In the genomic region with DNA sequence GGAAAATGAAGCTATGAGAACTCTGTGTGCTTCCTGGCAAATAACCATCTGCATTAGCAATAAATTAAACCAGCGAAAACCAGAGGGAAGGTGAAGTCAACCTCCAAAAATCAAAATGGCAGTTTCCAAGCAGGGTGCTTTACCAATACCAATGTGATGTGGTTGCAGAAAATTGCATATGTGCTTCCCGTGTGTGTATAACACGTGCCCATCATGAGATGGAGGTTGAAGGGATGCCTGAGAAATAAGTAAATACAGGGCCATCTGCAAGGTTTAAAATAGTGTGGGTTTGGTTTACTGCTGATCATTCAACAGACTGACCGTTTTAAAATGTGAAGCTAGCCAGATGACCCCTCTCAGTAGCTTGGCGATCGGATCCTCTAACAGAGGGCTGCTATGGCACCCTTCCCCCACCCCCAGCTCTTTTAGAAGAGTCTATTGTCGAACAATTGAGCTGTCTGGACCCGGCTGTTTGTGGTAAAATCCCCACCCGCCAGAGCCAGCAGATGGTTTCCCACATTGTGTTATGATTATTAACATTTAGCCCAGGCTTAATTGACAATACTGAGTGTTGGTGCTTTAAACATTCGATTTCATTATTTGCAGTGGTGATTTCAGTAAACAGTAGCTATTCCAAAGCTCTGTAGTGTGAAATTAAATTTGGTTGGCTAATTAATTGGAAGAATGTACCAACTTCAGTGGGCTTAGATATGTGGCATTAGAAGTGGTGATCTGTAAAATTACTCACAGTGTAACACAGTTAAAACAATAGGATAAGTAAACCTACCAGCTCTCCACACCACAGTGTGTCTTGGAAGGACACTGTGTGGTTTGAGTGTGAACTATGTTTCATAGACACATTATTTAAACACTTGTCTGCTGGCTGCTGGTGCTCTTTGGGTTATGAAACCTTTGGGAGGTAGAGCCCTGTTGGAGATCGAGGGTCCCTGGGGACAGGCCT, we compare ENCODE assay signal across 13 mouse cellular contexts. TPM values are rescaled to one million over a fixed set of nuclear protein-coding genes. Genes with fewer than 3 reads are reported as not detected.
DNase-seq lines count a peak whose midpoint lies in the region; ATAC-seq and TF ChIP-seq lines count a peak whose summit lies in the region.
"Had no signal": no experiment of that assay in that cellular context is flagged by ENCODE, and none has a peak within 500 bp of the region (broad histone marks: within the 10 kb centered on the region; RNA-seq: fewer than 3 reads in every experiment).

No protein-coding gene starts in this region.

- no peak overlapping the region for H3K9ac ChIP-seq in hindbrain, embryonic 14.5 days
- no peak overlapping the region for H3K9ac ChIP-seq in midbrain, embryonic 15.5 days
- H3K9ac ChIP-seq in kidney, embryonic 14.5 days (ENCODE audit: low read depth, low read length): no peak overlapping the region
- H3K9ac ChIP-seq: liver, embryonic 15.5 days had no signal

- H3K4me1 ChIP-seq in embryonic facial prominence, embryonic 10.5 days: peaks cover 22% of the 10 kb centered on the region
- no peaks in the 10 kb centered on the region for H3K4me1 ChIP-seq in hindbrain, embryonic 14.5 days (replicated peaks; ENCODE audit: control insufficient read depth, insufficient read depth, low read length)
- H3K4me1 ChIP-seq in midbrain, embryonic 15.5 days: peaks cover 14% of the 10 kb centered on the region
- no peaks in the 10 kb centered on the region for H3K4me1 ChIP-seq in kidney, embryonic 14.5 days (ENCODE audit: control insufficient read depth, insufficient read depth, low read length)
- H3K4me1 ChIP-seq: liver, embryonic 15.5 days had no signal

- TF ChIP-seq CTCF in brain, embryonic 14.5 days (IDR thresholded peaks at IDR 0.05; ENCODE audit: borderline replicate concordance, extremely low read depth, insufficient read depth, insufficient read length): no peak

- no peaks in the 10 kb centered on the region for H3K36me3 ChIP-seq in embryonic facial prominence, embryonic 10.5 days (replicated peaks)
- H3K36me3 ChIP-seq in hindbrain, embryonic 14.5 days (replicated peaks; ENCODE audit: control insufficient read depth, insufficient read depth): no peaks in the 10 kb centered on the region
- no peaks in the 10 kb centered on the region for H3K36me3 ChIP-seq in midbrain, embryonic 15.5 days (replicated peaks)
- H3K36me3 ChIP-seq in kidney, embryonic 14.5 days (ENCODE audit: control insufficient read depth, insufficient read depth, low read length): no peaks in the 10 kb centered on the region
- H3K36me3 ChIP-seq: liver, embryonic 15.5 days had no signal

- peak; percentile 84 for DNase-seq in brain, embryonic 14.5 days (ENCODE audit: low read depth)
- DNase-seq in embryonic facial prominence, embryonic 10.5 days (ENCODE audit: low spot score): peak; percentile 16
- DNase-seq in hindbrain, embryonic 14.5 days (ENCODE audit: low spot score): peak; percentile 44
- no peak for DNase-seq in thymus, adult 18-20 months
- no peak for DNase-seq in adrenal gland, postnatal 36 days
- DNase-seq: heart, postnatal 4 days had no signal

- peak overlapping the region; percentile 14; the same call in 1 of the 2 replicates for H3K27ac ChIP-seq in embryonic facial prominence, embryonic 10.5 days (replicated peaks)
- H3K27ac ChIP-seq in hindbrain, embryonic 14.5 days: peak overlapping the region; percentile 66
- no peak overlapping the region for H3K27ac ChIP-seq in midbrain, embryonic 15.5 days
- no peak overlapping the region for H3K27ac ChIP-seq in kidney, embryonic 14.5 days (ENCODE audit: low read depth, low read length)
- H3K27ac ChIP-seq: liver, embryonic 15.5 days had no signal

- no peaks in the 10 kb centered on the region for H3K27me3 ChIP-seq in embryonic facial prominence, embryonic 10.5 days (replicated peaks; ENCODE audit: low read depth, poor library complexity, severe bottlenecking)
- no peaks in the 10 kb centered on the region for H3K27me3 ChIP-seq in hindbrain, embryonic 14.5 days (ENCODE audit: control insufficient read depth, insufficient read depth, low read length)
- H3K27me3 ChIP-seq in midbrain, embryonic 15.5 days (replicated peaks): no peaks in the 10 kb centered on the region
- H3K27me3 ChIP-seq in kidney, embryonic 14.5 days (ENCODE audit: control insufficient read depth, insufficient read depth, low read length): no peaks in the 10 kb centered on the region
- H3K27me3 ChIP-seq: liver, embryonic 15.5 days had no signal

- WGBS in embryonic facial prominence, embryonic 10.5 days: 48% methylated on average over 11 of the region's 11 CpGs
- WGBS in hindbrain, embryonic 14.5 days: 25% methylated on average over 11 of the region's 11 CpGs
- 21% methylated on average over 11 of the region's 11 CpGs for WGBS in midbrain, embryonic 15.5 days
- WGBS in kidney, embryonic 14.5 days: 46% methylated on average over 11 of the region's 11 CpGs

- H3K4me2 ChIP-seq in hindbrain, embryonic 14.5 days (replicated peaks): no peak overlapping the region
- H3K4me2 ChIP-seq in midbrain, embryonic 15.5 days: no peak overlapping the region
- H3K4me2 ChIP-seq in kidney, embryonic 14.5 days (replicated peaks; ENCODE audit: low read depth, low read length): no peak overlapping the region
- H3K4me2 ChIP-seq: liver, embryonic 15.5 days had no signal

- ATAC-seq in hindbrain, embryonic 14.5 days (ENCODE audit: low FRiP score): peak; percentile 84
- ATAC-seq in midbrain, embryonic 15.5 days (replicated peaks): peak; percentile 85
- no peak for ATAC-seq in kidney, embryonic 14.5 days (ENCODE audit: low FRiP score, low TSS enrichment)
- ATAC-seq in CD4-positive, CD25-positive, alpha-beta regulatory T cell, adult 4 months: no peak

- no peak for TF ChIP-seq POLR2A in brain, embryonic 14.5 days (IDR thresholded peaks at IDR 0.05; ENCODE audit: borderline replicate concordance, extremely low read depth, insufficient read depth, insufficient read length, poor library complexity, severe bottlenecking)

- H3K4me3 ChIP-seq in embryonic facial prominence, embryonic 10.5 days: no peak overlapping the region
- no peak overlapping the region for H3K4me3 ChIP-seq in hindbrain, embryonic 14.5 days (replicated peaks; ENCODE audit: low read length)
- no peak overlapping the region for H3K4me3 ChIP-seq in midbrain, embryonic 15.5 days
- H3K4me3 ChIP-seq in kidney, embryonic 14.5 days (ENCODE audit: low read length): no peak overlapping the region
- H3K4me3 ChIP-seq: liver, embryonic 15.5 days had no signal

- no peaks in the 10 kb centered on the region for H3K9me3 ChIP-seq in embryonic facial prominence, embryonic 10.5 days
- H3K9me3 ChIP-seq in hindbrain, embryonic 14.5 days (ENCODE audit: control insufficient read depth, low read length): no peaks in the 10 kb centered on the region
- H3K9me3 ChIP-seq in midbrain, embryonic 15.5 days: no peaks in the 10 kb centered on the region
- no peaks in the 10 kb centered on the region for H3K9me3 ChIP-seq in kidney, embryonic 14.5 days (ENCODE audit: control insufficient read depth, low read length)
- H3K9me3 ChIP-seq: liver, embryonic 15.5 days had no signal

RNA-seq across cellular contexts. Expression of a gene that starts 22.7 kb away (rescaled TPM):
- polyA plus RNA-seq in brain, embryonic 14.5 days (2012; rRNA removed): not detected in 2 replicates
- not detected in 2 replicates for polyA plus RNA-seq in embryonic facial prominence, embryonic 10.5 days (2016; fragmentation: Nextera tagmentation; extraction: Ambion mirVana)
- not detected in 2 replicates for polyA plus RNA-seq in hindbrain, embryonic 14.5 days (2014; fragmentation: Nextera tagmentation; extraction: Ambion mirVana)
- not detected in 2 replicates for polyA plus RNA-seq in midbrain, embryonic 15.5 days (2015; fragmentation: Nextera tagmentation; extraction: Ambion mirVana)
- polyA plus RNA-seq in kidney, embryonic 14.5 days (2014; fragmentation: Nextera tagmentation; extraction: Ambion mirVana): not detected in 2 replicates
- total RNA-seq in adrenal gland, postnatal 36 days (2021): not detected
- polyA plus RNA-seq in CD4-positive, CD25-positive, alpha-beta regulatory T cell, adult 4 months (2017; shearing (Covaris generic)): not detected
- total RNA-seq: heart, postnatal 4 days; layer of hippocampus, adult 8-10 months had no signal
- polyA plus RNA-seq: gonadal fat pad, adult 2 months; liver, embryonic 15.5 days; testis, adult 2 months had no signal

Comparison
In these comparisons a context has a peak if more than half of its experiments do, and no peak if none do; other contexts are left out.
1. DNase-seq: peak in brain, embryonic 14.5 days (single experiment), embryonic facial prominence, embryonic 10.5 days (single experiment) and hindbrain, embryonic 14.5 days (single experiment); none in thymus, adult 18-20 months (0 of 2) and adrenal gland, postnatal 36 days (0 of 2).
2. H3K27ac ChIP-seq: peak in embryonic facial prominence, embryonic 10.5 days (single experiment) and hindbrain, embryonic 14.5 days (single experiment); none in midbrain, embryonic 15.5 days (single experiment) and kidney, embryonic 14.5 days (single experiment).
3. ATAC-seq: peak in hindbrain, embryonic 14.5 days (single experiment) and midbrain, embryonic 15.5 days (single experiment); none in kidney, embryonic 14.5 days (single experiment) and CD4-positive, CD25-positive, alpha-beta regulatory T cell, adult 4 months (single experiment).